Mouse (Mus musculus) gastrocnemius, adult 2 months (tissue): ENCODE data around the gene Klhl5. TPM values are rescaled to one million over a fixed set of nuclear protein-coding genes. Genes with fewer than 3 reads are reported as not detected.
A peak's percentile ranks its signal among the peaks of the same experiment; 100 is the strongest.

Experiments used
- DNase-seq: peaks from one replicate; pipeline ENCODE4 v3.0.0; 2022
- H3K27ac ChIP-seq: fragments of 200-600 bp; 2 replicates; pipeline ENCODE4 v1.8.1; 2022; ENCODE audit warnings: mild to moderate bottlenecking
- H3K4me3 ChIP-seq: fragments of 200-600 bp; 2 replicates; pipeline ENCODE4 v1.8.1; 2022; ENCODE audit warnings: mild to moderate bottlenecking, moderate library complexity
- CTCF ChIP-seq: fragments of 200-600 bp; IDR thresholded peaks from 2 replicates; pipeline ENCODE4 v1.8.1; 2022; ENCODE audit warnings: antibody characterized with exemption, mild to moderate bottlenecking, moderate library complexity
- intact Hi-C: fragments of 180-260 bp; cut with DNase I; formaldehyde crosslinking; loops from one replicate; pipeline ENCODE4 v1.15.1; 2025
- long read RNA-seq, 2 experiments: library from polyadenylated mRNA; stranded (forward); transcript quantifications; one replicate each; pipeline ENCODE4 v2.0.0; 2021
- total RNA-seq, 2 experiments: library from RNA; stranded (reverse); gene quantifications; 2 replicates each; pipeline ENCODE4 v1.2.3; 2021

The Klhl5 gene
- 1 to 10 TPM; 5.1 to 5.9 TPM for total RNA-seq
- long read RNA-seq, experiment 1, transcript Klhl5-204 (11 exons, 3,149 nt) = major isoform, 9 of 10 reads
- long read RNA-seq, experiment 1, partial matches to known transcripts = 1 of 10 reads
- long read RNA-seq, experiment 1, other reads (novel, unspliced or antisense) = 0 of 10 reads
- long read RNA-seq, experiment 2, transcript Klhl5-204 (11 exons, 3,149 nt) = major isoform, 12 of 16 reads
- long read RNA-seq, experiment 2, partial matches to known transcripts = 0 of 16 reads
- long read RNA-seq, experiment 2, other reads (novel, unspliced or antisense) = 4 of 16 reads

GRCm38 (mm10) chr5:65106876-65107772 lies at the start of gene Klhl5:
Gene Klhl5 (plus strand): TSS chr5:65107539.
- TF ChIP-seq CTCF = no peak
- intact Hi-C loops = loop anchor here (5.0 kb wide), 1 partner anchor 50 kb away; no protein-coding TSS in a partner anchor
- DNase-seq = peak; percentile 94
- Histone ChIP-seq H3K27ac (peak within 1 kb of the TSS; percentile 92), H3K4me3 (peak within 1 kb of the TSS; percentile 92)

GRCm38 (mm10) chr5:65057596-65057995 lies 49.7 kb upstream of the Klhl5 start:
- DNase-seq = no peak
- no peak for TF ChIP-seq CTCF
- Histone ChIP-seq H3K4me3 (no peak overlapping the region), H3K27ac (no peak overlapping the region)
- intact Hi-C loops = no loop called here

GRCm38 (mm10) chr5:65059806-65060205 lies 47.5 kb upstream of the Klhl5 start:
- TF ChIP-seq CTCF = no peak
- H3K27ac ChIP-seq = no peak overlapping the region
- no peak overlapping the region for H3K4me3 ChIP-seq
- intact Hi-C loops = no loop called here
- DNase-seq = no peak

- no peak overlapping the region for H3K4me3 ChIP-seq
- no peak for DNase-seq
- intact Hi-C loops = no loop called here
- H3K27ac ChIP-seq = no peak overlapping the region
- TF ChIP-seq CTCF = no peak
Measured at GRCm38 (mm10) chr5:65062236-65062635, 45.1 kb upstream of the Klhl5 start.

- DNase-seq = no peak
- H3K4me3 ChIP-seq = no peak overlapping the region
- intact Hi-C loops = no loop called here
- no peak overlapping the region for H3K27ac ChIP-seq
- TF ChIP-seq CTCF = no peak
Measured at GRCm38 (mm10) chr5:65063266-65063665, 44.1 kb upstream of the Klhl5 start.

DNA sequence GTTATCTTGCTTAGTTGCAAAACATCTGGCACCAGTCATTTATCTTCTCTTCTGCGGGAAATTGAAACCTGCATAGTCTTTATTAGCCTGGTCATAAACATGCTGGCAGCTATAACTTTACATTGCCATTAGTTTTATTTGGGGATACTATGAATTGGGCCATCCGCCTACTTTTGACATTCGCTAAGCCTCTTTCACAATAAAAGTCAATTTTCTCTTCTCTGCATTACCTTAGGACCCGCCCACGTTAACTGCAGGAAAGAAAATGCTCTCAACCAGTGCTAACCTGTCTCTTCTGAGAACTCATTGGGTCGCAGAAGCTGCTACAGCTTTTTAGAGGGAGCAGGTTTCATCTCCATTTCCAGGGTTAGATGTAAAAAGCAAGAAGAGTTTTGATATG lies 39.2 kb upstream of the Klhl5 start:
- intact Hi-C loops = no loop called here
- DNase-seq = no peak
- TF ChIP-seq CTCF = no peak
- no peak overlapping the region for H3K4me3 ChIP-seq
- H3K27ac ChIP-seq = no peak overlapping the region

GRCm38 (mm10) chr5:65069872-65070271 lies 37.5 kb upstream of the Klhl5 start:
- no peak overlapping the region for H3K4me3 ChIP-seq
- no peak overlapping the region for H3K27ac ChIP-seq
- TF ChIP-seq CTCF = no peak
- intact Hi-C loops = no loop called here
- no peak for DNase-seq

GRCm38 (mm10) chr5:65071689-65072118 lies 35.6 kb upstream of the Klhl5 start:
- TF ChIP-seq CTCF = no peak
- no peak for DNase-seq

GRCm38 (mm10) chr5:65073247-65073646 lies 34.1 kb upstream of the Klhl5 start:
- H3K4me3 ChIP-seq = no peak overlapping the region
- H3K27ac ChIP-seq = no peak overlapping the region
- intact Hi-C loops = no loop called here
- no peak for TF ChIP-seq CTCF
- no peak for DNase-seq

More at GRCm38 (mm10) chr5:65071689-65072118, 35.6 kb upstream of the Klhl5 start:
- intact Hi-C loops = no loop called here
- no peak overlapping the region for H3K4me3 ChIP-seq
- no peak overlapping the region for H3K27ac ChIP-seq

DNA sequence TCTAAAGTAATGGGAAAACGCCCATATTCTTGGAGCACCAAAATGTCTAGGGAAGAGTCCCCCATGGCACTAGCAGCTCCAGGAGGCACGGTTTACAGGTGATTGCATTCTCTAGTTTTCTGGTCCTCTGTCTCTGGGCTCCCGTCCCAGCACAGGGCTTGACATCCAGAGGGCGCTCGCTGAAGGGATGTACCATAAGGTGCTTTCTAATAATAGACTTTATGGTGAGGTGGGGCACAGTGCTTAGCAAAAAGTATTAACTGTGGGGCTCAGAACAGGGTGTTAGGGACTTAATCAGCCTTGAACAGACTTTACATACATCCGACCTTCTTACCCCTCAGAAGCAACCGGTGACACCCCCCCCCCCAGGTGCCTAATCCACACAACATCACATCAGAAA lies 32.6 kb upstream of the Klhl5 start:
- Histone ChIP-seq H3K4me3 (no peak overlapping the region), H3K27ac (no peak overlapping the region)
- intact Hi-C loops = loop anchor here (2.0 kb wide), 1 partner anchor 138 kb away; no protein-coding TSS in a partner anchor
- peak; percentile 61 for TF ChIP-seq CTCF
- DNase-seq = peak; percentile 55

- Histone ChIP-seq H3K4me3 (no peak overlapping the region), H3K27ac (no peak overlapping the region)
- intact Hi-C loops = no loop called here
- TF ChIP-seq CTCF = peak; percentile 42
- DNase-seq = no peak
Measured at GRCm38 (mm10) chr5:65076087-65076486, 31.3 kb upstream of the Klhl5 start.

- intact Hi-C loops = no loop called here
- H3K27ac ChIP-seq = no peak overlapping the region
- no peak for TF ChIP-seq CTCF
Measured at GRCm38 (mm10) chr5:65076748-65077147, 30.6 kb upstream of the Klhl5 start.

DNA sequence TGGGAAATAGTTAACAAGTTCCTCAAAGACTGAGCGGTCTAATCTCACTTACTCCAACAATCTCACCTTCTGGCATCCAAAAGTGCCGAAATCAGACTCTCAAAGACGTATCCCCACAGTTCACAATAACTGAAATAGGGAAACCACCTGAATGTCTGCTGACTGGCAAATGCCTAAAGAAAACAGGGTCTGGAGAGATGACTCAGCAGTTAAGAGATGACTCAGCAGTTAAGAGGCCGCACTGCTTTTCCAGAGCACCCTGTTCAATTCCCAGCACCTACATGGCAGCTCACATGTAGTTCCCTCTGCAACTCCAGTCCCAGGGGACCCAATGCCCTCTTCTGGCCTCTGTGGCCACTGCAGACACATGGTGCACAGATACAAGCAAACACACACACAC lies 29.3 kb upstream of the Klhl5 start:
- TF ChIP-seq CTCF = no peak
- intact Hi-C loops = no loop called here
- H3K4me3 ChIP-seq = no peak overlapping the region
- no peak for DNase-seq
- no peak overlapping the region for H3K27ac ChIP-seq

More at GRCm38 (mm10) chr5:65076748-65077147, 30.6 kb upstream of the Klhl5 start:
- H3K4me3 ChIP-seq = no peak overlapping the region
- DNase-seq = no peak
